Mouse (Mus musculus) limb, embryonic 11.5 days (tissue): Measurements from ENCODE around the gene Myh13. TPM values are rescaled to one million over a fixed set of nuclear protein-coding genes. Genes with fewer than 3 reads are reported as not detected.
A peak's percentile ranks its signal among the peaks of the same experiment; 100 is the strongest.

ENCODE experiments used
- ATAC-seq: fragments of 200-750 bp; cut with Nextera tagmentation; 2 replicates; pipeline ENCODE4 v1.8.0; 2017; ENCODE audit warnings: low read depth; ENCODE audit not compliant: insufficient number of reproducible peaks, low FRiP score, low TSS enrichment
- DNase-seq: peaks from one replicate; pipeline ENCODE4 v3.0.0-alpha.2; 2015; ENCODE audit warnings: low spot score
- H3K27ac ChIP-seq: fragments of 300-500 bp; sonication (generic); replicated peaks from 2 replicates; pipeline ENCODE4 v1.5.1; 2014; ENCODE audit warnings: low read depth, mild to moderate bottlenecking, low read length
- H3K27me3 ChIP-seq: fragments of 300-500 bp; sonication (generic); 2 replicates; pipeline ENCODE4 v1.6.1; 2014; ENCODE audit warnings: mild to moderate bottlenecking, low read length, mixed read lengths; ENCODE audit not compliant: control insufficient read depth, insufficient read depth
- H3K36me3 ChIP-seq: fragments of 300-500 bp; sonication (generic); 2 replicates; pipeline ENCODE4 v1.6.1; 2014; ENCODE audit warnings: mild to moderate bottlenecking, low read length, moderate library complexity, mixed read lengths; ENCODE audit not compliant: control insufficient read depth, insufficient read depth
- H3K4me1 ChIP-seq: fragments of 300-500 bp; sonication (generic); 2 replicates; pipeline ENCODE4 v1.6.1; 2014; ENCODE audit warnings: low read length, mixed read lengths; ENCODE audit not compliant: control insufficient read depth, insufficient read depth
- H3K4me2 ChIP-seq: fragments of 300-500 bp; sonication (generic); 2 replicates; pipeline ENCODE4 v1.6.1; 2014; ENCODE audit warnings: low read depth, mild to moderate bottlenecking, moderate library complexity; ENCODE audit not compliant: severe bottlenecking
- H3K4me3 ChIP-seq: fragments of 300-500 bp; sonication (generic); 2 replicates; pipeline ENCODE4 v1.5.1; 2014; ENCODE audit warnings: low read depth, low read length
- H3K9ac ChIP-seq: fragments of 300-500 bp; sonication (generic); 2 replicates; pipeline ENCODE4 v1.6.1; 2014; ENCODE audit warnings: mild to moderate bottlenecking, low read length
- H3K9me3 ChIP-seq: fragments of 300-500 bp; sonication (generic); 2 replicates; pipeline ENCODE4 v1.6.1; 2016; ENCODE audit warnings: low read length; ENCODE audit not compliant: control insufficient read depth
- WGBS: fragments of 180-500 bp; shearing (Covaris S2); extraction: QIAGEN DNeasy Blood & Tissue Kit; methylation state at CpG from one replicate; pipeline ENCODE4 v1.1.7; 2014; 5-methylcytosine and 5-hydroxymethylcytosine counted together
- polyA plus RNA-seq: library from polyadenylated mRNA; unstranded; fragments of >200 nt; fragmentation: Nextera tagmentation; extraction: Ambion mirVana; gene quantifications from 2 replicates; pipeline ENCODE4 v1.2.1, GENCODE M21; 2014

Myh13 gene
- polyA plus RNA-seq, 1 experiment from 2014 or later: 0.05 TPM

DNA sequence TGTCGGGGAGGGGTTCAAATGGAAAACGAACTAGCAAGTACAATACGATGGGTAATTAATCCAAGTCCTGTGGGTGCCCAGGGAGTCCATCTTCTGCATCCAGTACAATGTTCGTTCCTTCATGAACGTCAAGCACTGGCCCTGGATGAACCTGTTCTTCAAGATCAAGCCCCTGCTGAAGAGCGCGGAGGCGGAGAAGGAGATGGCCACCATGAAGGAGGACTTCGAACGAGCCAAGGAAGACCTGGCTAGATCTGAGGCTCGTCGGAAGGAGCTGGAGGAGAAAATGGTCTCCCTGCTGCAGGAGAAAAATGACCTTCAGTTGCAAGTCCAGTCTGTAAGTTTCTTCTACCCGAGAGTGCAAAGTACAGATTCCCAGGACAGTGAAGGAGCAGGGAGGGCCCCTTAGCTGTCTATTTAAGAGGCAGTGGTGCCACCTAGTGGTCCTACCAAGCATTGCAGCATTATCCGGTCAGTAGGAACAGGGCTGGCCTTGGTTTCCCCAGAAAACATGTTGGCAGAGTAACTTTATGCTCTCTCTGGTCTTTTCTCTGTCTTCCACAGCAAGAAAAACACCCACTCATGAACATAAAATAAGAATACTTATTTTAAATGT lies 28.8 kb downstream of the Myh13 start:
- no peaks in the 10 kb centered on the region for H3K36me3 ChIP-seq
- no peak overlapping the region for H3K9ac ChIP-seq
- H3K4me1 ChIP-seq: no peaks in the 10 kb centered on the region
- no peak overlapping the region for H3K4me2 ChIP-seq
- H3K4me3 ChIP-seq: no peak overlapping the region
- H3K9me3 ChIP-seq: no peaks in the 10 kb centered on the region
- H3K27ac ChIP-seq: no peak overlapping the region
- 54% methylated on average over 14 of the region's 14 CpGs for WGBS
- ATAC-seq (no peak), DNase-seq (peak; percentile 83)
- no peaks in the 10 kb centered on the region for H3K27me3 ChIP-seq

DNA sequence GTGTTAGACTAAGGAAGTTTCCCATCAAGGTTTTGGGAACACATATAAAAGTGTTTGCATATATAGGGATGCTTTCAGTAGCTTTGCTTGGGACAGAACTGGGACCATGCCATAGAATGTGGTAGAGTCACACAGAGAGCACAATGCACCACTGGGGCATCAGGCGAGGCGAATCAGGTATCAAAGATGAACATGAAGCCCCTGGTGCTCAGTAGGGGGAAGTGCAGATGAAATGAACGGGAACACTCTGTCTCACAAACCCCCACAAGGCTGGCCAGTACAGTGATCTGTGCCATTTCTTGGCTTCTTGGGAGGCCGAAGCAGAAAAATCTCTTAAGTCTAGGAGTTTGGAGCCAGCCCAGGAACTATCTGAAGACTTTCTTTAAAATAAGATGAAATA lies 31.6 kb downstream of the Myh13 start:
- Histone ChIP-seq H3K4me3 (no peak overlapping the region), H3K27me3 (no peaks in the 10 kb centered on the region), H3K9me3 (no peaks in the 10 kb centered on the region), H3K27ac (no peak overlapping the region), H3K9ac (no peak overlapping the region), H3K4me2 (no peak overlapping the region), H3K36me3 (no peaks in the 10 kb centered on the region), H3K4me1 (no peaks in the 10 kb centered on the region)
- no peak for DNase-seq
- WGBS: 53% methylated on average over 4 of the region's 4 CpGs
- ATAC-seq: no peak

DNA sequence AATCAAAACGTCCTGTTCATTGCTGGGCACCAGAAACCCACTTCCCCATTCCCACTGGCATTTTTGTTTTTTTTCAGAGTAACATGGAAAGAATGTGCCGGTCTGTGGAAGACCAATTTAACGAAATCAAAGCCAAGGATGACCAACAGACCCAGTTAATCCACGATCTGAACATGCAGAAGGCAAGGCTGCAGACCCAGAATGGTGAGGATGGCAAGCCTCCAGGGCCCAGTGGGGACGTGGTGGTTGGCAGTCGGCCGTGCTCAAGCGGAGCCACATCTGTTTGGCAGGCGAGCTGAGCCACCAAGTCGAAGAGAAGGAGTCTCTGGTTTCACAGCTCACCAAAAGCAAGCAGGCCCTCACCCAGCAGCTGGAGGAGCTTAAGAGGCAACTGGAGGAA lies 36.6 kb downstream of the Myh13 start:
- no peaks in the 10 kb centered on the region for H3K27me3 ChIP-seq
- no peaks in the 10 kb centered on the region for H3K4me1 ChIP-seq
- H3K9ac ChIP-seq: no peak overlapping the region
- no peak for DNase-seq
- H3K4me3 ChIP-seq: no peak overlapping the region
- no peak overlapping the region for H3K4me2 ChIP-seq
- H3K9me3 ChIP-seq: no peaks in the 10 kb centered on the region
- WGBS: 80% methylated on average over 10 of the region's 10 CpGs
- ATAC-seq: no peak
- H3K36me3 ChIP-seq: no peaks in the 10 kb centered on the region
- no peak overlapping the region for H3K27ac ChIP-seq

DNA sequence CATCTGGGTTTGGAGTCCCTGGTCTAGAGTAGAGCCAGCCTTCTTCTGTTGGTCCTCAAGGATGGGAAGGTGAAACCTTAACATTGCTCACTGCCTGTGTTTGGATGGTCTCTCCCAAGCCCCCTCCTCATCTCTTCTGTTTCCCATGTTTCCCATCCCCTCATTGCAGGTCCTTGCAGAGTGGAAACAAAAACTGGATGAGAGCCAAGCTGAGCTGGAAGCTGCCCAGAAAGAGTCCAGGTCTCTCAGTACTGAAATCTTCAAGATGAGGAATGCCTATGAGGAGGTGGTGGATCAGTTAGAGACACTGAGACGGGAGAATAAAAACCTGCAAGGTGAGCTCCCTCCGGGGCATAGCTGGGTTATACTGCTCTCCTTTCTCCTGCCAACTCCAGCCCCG lies 40.8 kb downstream of the Myh13 start:
- WGBS: 79% methylated on average over 3 of the region's 3 CpGs
- ATAC-seq: no peak
- no peak for DNase-seq

DNA sequence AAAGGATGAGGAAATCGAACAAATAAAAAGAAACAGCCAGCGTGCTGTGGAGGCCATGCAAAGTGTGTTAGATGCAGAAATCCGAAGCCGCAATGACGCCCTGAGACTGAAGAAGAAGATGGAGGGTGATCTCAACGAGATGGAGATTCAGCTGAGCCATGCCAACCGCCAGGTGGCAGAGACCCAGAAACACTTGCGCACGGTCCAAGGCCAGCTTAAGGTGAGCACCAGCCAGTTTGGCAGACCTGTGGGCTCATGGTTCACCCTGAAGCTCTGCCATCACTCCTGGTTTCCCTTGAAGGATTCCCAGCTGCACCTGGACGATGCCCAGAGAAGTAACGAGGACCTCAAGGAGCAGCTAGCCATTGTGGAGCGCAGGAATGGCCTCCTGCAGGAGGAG lies 43.1 kb downstream of the Myh13 start:
- no peak for DNase-seq
- Histone ChIP-seq H3K27me3 (no peaks in the 10 kb centered on the region), H3K36me3 (no peaks in the 10 kb centered on the region), H3K4me3 (no peak overlapping the region), H3K9me3 (no peaks in the 10 kb centered on the region), H3K27ac (no peak overlapping the region), H3K4me2 (no peak overlapping the region), H3K4me1 (no peaks in the 10 kb centered on the region), H3K9ac (no peak overlapping the region)
- ATAC-seq: no peak
- 92% methylated on average over 12 of the region's 12 CpGs for WGBS

More for the DNA sequence above, 40.8 kb downstream of the Myh13 start:
- no peak overlapping the region for H3K9ac ChIP-seq
- H3K36me3 ChIP-seq: no peaks in the 10 kb centered on the region
- H3K9me3 ChIP-seq: no peaks in the 10 kb centered on the region
- H3K4me3 ChIP-seq: no peak overlapping the region
- no peaks in the 10 kb centered on the region for H3K27me3 ChIP-seq
- no peak overlapping the region for H3K4me2 ChIP-seq
- no peaks in the 10 kb centered on the region for H3K4me1 ChIP-seq
- no peak overlapping the region for H3K27ac ChIP-seq

DNA sequence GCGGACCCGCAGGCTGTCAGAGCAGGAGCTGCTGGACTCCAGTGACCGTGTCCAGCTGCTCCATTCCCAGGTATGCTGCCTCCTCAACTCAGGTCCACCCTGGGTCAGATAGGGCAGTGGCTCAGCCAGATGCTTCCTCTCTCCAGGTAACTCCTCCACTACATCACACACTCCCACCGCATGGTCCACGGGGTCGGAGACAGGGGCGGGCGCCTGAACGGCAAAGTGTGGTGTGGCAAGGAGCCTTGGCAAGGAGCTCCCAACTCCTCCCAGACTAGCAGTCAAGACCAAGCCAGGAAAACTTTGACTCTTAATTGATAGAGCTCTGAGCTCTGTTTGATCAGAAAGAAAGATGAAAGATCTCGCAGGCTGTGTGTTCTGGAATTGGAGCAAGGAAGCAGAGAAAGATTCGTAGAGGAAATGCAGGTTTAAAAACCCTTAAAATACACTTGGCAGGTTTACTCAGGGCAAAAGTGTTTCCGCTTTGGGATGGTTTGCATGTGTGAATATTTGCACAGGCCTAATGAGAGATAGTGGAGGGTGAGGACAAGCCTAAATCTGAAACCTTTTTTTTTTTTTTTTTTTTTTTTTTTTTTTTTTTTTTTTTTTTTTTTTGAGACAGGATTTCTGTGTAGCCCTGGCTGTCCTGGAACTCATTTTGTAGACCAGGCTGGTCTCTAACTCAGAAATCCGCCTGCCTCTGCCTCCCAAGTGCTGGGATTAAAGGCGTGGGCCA lies 43.7 kb downstream of the Myh13 start:
- H3K4me1 ChIP-seq: no peaks in the 10 kb centered on the region
- no peaks in the 10 kb centered on the region for H3K27me3 ChIP-seq
- ATAC-seq (no peak), DNase-seq (no peak)
- no peak overlapping the region for H3K4me3 ChIP-seq
- H3K4me2 ChIP-seq: no peak overlapping the region
- WGBS: 93% methylated on average over 14 of the region's 14 CpGs
- H3K27ac ChIP-seq: no peak overlapping the region
- H3K9me3 ChIP-seq: no peaks in the 10 kb centered on the region
- no peaks in the 10 kb centered on the region for H3K36me3 ChIP-seq
- H3K9ac ChIP-seq: no peak overlapping the region

DNA sequence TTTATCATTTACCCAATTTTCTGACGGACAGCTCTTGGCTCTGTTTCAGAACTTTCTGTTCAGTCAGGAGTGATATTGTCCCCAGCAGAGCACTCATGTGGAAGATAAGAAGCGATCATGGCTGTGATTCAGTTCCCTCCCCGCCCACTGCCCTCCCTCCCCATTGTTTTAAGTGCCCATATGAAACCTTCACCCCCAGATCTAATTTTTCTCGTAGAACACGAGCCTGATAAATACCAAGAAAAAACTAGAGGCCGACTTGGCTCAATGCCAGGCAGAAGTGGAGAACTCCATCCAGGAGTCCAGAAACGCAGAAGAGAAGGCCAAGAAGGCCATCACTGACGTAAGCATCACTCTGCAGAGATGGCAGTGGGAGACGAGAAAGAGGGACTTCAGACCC lies 45.5 kb downstream of the Myh13 start:
- Histone ChIP-seq H3K27me3 (no peaks in the 10 kb centered on the region), H3K4me2 (no peak overlapping the region), H3K4me3 (no peak overlapping the region), H3K4me1 (no peaks in the 10 kb centered on the region), H3K9me3 (no peaks in the 10 kb centered on the region), H3K36me3 (no peaks in the 10 kb centered on the region), H3K27ac (no peak overlapping the region), H3K9ac (no peak overlapping the region)
- DNase-seq: no peak
- 86% methylated on average over 9 of the region's 9 CpGs for WGBS
- no peak for ATAC-seq

DNA sequence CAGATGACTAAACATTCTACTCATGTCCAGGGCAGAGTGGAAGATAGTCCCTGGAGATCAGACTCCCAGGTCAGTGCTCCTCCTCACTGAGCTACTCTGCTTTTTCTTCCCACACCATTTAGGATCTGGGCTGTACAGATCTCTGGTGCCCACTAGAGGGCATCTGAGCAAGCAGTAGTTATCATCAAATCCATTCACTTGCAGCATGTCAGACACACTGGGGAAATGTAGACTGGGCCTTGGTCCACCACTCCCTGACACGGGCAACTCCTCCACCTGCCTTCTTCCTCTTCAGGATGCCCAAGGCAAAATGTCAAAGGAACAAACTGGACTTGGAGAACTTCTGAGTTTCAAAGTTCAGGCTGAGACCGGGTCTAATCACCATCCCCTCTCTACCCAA lies 51.9 kb downstream of the Myh13 start:
- ATAC-seq (no peak), DNase-seq (no peak)
- Histone ChIP-seq H3K4me1 (no peaks in the 10 kb centered on the region), H3K9me3 (no peaks in the 10 kb centered on the region), H3K4me3 (no peak overlapping the region), H3K27ac (no peak overlapping the region), H3K9ac (no peak overlapping the region), H3K4me2 (no peak overlapping the region), H3K27me3 (no peaks in the 10 kb centered on the region), H3K36me3 (no peaks in the 10 kb centered on the region)
- 70% methylated on average over 2 of the region's 2 CpGs for WGBS

DNA sequence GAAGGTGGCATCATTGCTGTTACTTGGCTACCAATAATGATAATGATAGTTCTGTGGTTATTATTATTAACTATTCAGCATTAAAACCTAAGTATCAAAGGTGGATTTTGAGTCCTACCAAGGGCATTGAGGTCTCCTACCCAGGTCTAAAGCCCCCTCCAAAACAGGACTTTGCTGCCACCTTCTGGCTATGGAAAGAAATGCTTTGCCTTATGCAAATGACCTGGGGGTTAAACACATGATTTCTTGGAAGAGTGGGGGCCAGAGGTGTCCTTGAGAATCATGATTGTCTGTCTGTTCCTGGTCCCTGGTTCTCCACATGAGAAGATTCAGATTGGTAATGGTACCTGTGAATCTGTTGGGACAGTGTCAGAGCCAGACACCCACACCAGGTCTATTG lies 54.9 kb downstream of the Myh13 start:
- no peak for ATAC-seq
- no peak overlapping the region for H3K4me3 ChIP-seq

More for the DNA sequence above, 54.9 kb downstream of the Myh13 start:
- Histone ChIP-seq H3K27me3 (no peaks in the 10 kb centered on the region), H3K9ac (no peak overlapping the region), H3K9me3 (no peaks in the 10 kb centered on the region), H3K4me1 (no peaks in the 10 kb centered on the region), H3K36me3 (no peaks in the 10 kb centered on the region), H3K27ac (no peak overlapping the region), H3K4me2 (no peak overlapping the region)
- peak; percentile 43 for DNase-seq
